Mouse (Mus musculus) heart, adult 2 months (tissue): Measurements from ENCODE around the gene Tmem138.

ENCODE experiments used
- CTCF ChIP-seq: fragments of 200-600 bp; IDR thresholded peaks from 2 replicates; pipeline ENCODE4 v1.8.1; 2022; ENCODE audit warnings: antibody characterized with exemption, mild to moderate bottlenecking, moderate library complexity
- EP300 ChIP-seq: fragments of 200-500 bp; IDR thresholded peaks from 2 replicates; pipeline ENCODE4 v1.6.1; 2011; ENCODE audit warnings: low read depth, low read length, control low read depth; ENCODE audit not compliant: insufficient read depth
- POLR2A ChIP-seq: fragments of 200-500 bp; IDR thresholded peaks from 2 replicates; pipeline ENCODE4 v1.6.1; 2011; ENCODE audit warnings: mild to moderate bottlenecking, low read depth, low read length, control low read depth; ENCODE audit not compliant: insufficient read depth

- TF ChIP-seq POLR2A (peak; percentile 80), CTCF (peak; percentile 30; the same call in 1 of the 2 replicates), EP300 (0 out of 2 replicates have a peak, but pooled peaks have one; percentile 30)
These were observed 21.3 kb downstream of the Tmem138 start, which contains the start of gene Tmem216 for GRCm38 (mm10) chr19:10555624-10556510.
